Mouse (Mus musculus) cerebellum, adult 11-12 months (tissue): ENCODE results near the gene Angptl7.
A peak's percentile ranks its signal among the peaks of the same experiment; 100 is the strongest.

Experiments used
- DNase-seq: peaks from one replicate; pipeline ENCODE4 v3.0.0; 2022

Angptl7 gene

DNA sequence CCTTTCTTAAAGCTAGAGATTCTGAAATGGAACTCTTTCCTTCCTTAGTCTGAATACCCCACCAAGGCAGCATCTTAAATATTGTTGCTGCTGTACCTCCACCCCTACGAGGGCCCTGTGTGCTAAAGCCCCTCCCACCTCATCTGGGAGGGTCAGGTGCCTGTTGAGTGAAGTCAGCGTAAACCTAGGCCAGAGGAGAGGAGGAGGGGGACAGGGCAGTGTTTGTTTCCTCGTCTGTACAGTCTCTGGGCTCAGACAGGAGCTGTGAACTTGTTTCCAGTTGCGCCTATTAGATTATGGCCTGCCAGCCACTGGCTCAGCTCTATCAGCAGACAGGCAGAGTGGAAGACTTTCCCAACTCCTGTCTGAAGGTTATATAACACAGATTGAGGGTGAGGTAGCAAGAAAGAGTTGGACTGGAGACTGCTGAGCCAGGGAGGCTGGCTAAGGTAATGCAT, at the start of gene Angptl7:
Gene Angptl7, minus strand, starts transcription at position 51 of the 458 bp plus-strand sequence.
- no peak for DNase-seq

DNA sequence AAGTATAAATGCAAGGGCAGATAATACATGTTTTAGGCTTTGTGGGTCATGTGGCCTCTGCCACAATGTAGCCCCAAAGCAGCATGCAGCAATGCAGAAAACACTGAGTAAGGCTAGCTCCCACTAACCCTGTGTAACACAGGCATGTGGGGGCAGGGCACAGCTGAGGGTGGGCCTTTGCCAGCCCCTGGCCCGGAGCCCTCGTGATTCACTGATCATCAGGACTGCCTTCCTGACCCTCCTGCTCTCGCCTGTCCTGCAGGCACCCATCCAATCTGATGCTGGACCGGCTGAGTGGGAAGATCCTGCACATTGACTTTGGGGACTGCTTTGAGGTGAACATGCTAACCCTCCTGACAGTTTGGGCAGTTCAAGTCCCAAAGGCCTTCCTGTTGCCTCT, 48.8 kb upstream of the Angptl7 start:
- no peak for DNase-seq

DNA sequence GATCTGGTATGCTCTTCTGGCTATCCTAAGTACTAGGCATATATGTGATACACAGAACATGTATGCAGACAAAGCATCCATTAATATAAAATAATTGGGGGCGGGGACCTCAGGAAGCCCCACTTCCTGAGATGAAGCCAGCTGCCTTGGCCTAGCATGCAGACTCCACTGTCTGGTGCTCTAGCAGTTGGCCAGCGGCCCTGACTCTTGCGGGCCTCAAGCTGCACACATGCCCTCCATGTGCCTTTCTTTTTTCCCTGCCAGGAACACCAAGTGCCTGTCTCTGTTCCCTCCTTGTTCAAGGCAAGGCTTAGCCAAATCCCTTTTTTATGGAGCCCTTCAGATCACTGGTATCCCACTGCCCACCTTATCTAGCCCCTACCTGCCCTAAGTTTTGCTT, 35.6 kb upstream of the Angptl7 start:
- DNase-seq = peak; percentile 22

DNA sequence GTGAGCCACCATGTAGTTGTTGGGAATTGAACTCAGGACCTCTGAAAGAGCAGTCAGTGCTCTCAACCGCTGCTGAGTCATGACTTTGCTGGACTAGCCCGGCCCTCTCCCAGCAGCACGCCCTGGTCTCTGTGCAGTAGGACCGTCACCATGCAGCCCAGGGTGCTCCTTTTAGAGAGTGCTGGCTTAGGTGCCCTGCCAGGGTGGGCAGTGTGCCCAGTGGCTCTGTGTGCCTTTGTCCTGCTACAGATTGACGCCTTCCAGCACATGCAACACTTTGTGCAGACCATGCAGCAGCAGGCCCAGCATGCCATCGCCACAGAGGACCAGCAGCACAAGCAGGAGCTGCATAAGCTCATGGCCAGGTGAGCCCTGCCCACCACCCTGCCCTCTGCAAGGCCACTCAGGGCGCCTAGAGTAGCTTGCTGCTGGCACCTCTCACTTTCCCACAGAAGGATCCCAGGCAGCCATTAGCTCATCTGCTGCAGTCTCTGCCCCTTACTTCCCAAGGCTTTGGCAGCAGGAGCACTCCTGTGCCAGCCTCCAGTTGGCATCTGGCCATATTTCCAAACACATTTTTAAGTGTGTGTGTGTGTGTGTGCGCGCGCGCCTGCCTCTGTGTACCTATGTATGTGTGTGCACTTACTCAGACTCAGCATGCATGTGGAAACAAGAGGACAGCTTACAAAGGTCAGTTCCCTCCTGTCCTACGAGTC, 33.5 kb upstream of the Angptl7 start:
- DNase-seq = peak; percentile 49

GRCm38 (mm10) chr4:148532516-148532915, 32.3 kb upstream of the Angptl7 start:
- no peak for DNase-seq

- peak; percentile 25 for DNase-seq
Observed at GRCm38 (mm10) chr4:148531341-148531740, 31.1 kb upstream of the Angptl7 start.

- DNase-seq = no peak
Observed at GRCm38 (mm10) chr4:148530778-148531177, 30.5 kb upstream of the Angptl7 start.

- DNase-seq = no peak
Observed at GRCm38 (mm10) chr4:148530351-148530750, 30.1 kb upstream of the Angptl7 start.

GRCm38 (mm10) chr4:148527158-148527910, 27.1 kb upstream of the Angptl7 start:
- no peak for DNase-seq

DNA sequence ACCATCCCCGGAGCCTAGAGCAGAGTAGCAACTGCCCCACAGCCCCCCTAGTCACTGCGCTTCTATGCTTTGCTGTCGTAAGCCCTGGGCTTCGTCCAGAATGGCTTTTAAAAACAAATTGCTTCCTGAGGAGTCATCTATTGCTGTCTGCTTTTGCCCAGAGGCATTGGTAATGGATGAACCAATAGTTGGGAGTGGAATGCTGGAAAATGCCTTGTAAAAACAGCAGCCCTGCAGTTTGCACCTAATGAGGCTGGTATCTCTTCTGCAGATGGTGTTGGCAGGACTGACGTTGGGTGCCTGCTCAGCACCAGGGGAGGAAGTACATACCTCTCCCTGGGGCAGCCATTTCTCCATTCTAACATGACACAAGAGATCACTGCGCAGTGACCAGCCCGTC, 23.3 kb upstream of the Angptl7 start:
- no peak for DNase-seq

DNA sequence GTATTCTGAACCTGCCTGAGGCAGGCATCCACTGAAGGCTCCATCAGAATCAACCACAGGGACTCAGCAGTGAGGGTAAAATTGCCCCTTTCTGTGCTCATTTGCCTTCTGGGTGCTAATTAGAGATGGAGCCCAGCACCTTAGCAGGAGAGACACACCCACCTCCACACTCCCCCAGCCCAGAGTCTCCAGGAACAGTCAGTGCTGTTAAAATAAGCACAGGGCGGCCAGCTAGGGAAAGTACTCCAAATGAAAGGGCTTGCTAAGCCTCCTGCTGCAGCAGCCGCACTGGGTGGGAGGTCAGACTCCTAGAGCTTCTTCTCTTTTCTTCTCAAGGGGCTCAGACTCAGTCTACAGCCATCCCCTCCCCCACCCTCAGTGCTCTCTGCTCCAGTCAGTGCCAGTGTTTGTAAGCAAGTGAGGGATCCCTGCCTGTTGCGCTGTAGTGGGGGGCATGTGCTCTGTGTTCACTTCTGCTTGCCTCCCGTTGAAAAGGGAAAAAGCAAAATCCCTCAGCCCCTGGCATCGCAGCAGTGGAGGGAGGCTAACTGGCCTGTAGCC, 18.1 kb upstream of the Angptl7 start:
- DNase-seq = no peak

- DNase-seq = no peak
Observed at GRCm38 (mm10) chr4:148517809-148518208, 17.5 kb upstream of the Angptl7 start.

- no peak for DNase-seq
Observed at GRCm38 (mm10) chr4:148515313-148515712, 15.1 kb upstream of the Angptl7 start.

- no peak for DNase-seq
Observed at GRCm38 (mm10) chr4:148513021-148513559, 12.8 kb upstream of the Angptl7 start.

GRCm38 (mm10) chr4:148511334-148511733, 11.1 kb upstream of the Angptl7 start:
- DNase-seq = no peak

- DNase-seq = no peak
Observed at GRCm38 (mm10) chr4:148510691-148511090, 10.4 kb upstream of the Angptl7 start.

- no peak for DNase-seq
Observed at GRCm38 (mm10) chr4:148509450-148510084, 9.3 kb upstream of the Angptl7 start.

DNA sequence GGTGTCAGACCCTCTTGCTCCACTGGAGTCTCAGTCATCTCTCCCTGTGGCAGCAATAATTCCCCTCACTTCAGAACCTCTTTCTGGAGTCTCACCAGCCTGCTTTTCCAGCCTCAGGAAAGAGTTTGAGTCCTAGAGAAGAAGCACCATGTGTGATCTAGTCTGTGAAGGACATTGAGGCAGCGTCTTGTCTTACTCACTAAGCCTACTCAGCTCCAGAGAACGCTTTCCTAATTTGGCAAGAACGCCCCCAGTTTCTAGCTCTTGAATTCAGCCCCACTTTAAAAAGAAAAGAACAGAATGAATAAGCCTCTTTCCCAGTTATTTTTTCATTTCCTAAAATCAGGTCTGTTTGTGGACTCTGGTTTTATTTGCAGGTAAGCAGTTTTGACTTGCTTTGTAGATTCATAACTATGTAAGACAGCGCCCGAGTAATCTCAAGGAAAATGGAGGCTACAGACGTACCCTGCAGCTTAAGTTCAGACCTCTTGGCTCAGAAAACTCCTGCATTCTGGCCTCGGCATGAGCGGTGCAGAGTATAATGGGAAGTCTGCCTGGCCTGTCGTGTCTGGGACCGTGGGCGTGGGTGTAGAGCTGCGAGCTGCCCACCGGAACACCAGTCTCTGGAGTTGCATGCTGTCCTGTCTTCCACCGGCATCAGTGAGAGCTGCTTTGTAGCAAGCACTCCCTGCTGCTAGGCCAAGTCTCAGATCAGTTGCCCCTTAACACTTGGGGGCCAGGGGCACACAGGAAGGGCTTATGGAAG, 8.0 kb upstream of the Angptl7 start:
- DNase-seq = no peak

DNA sequence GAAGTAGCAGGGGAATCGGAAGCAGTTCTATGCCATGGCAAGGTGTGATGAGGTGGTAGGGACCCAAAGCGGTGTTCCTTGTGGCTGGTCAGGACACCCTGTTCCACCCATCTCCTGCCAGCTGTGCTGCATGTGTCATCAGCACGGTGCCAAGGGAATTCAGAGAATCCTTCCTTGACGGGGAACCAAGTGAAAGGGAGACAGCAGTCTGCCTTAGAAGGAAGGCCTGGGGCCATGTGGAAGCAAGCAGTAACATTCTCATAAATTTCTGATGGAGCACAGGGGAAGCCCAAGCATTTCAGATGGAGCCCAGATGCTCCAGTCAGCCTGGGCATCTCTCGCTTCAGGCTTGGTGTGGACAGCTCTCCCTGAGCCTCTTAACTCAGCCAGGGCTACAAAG, 7.3 kb upstream of the Angptl7 start:
- DNase-seq = no peak

- peak; percentile 47 for DNase-seq
Observed at GRCm38 (mm10) chr4:148504497-148504959, 4.3 kb upstream of the Angptl7 start.

- DNase-seq = peak; percentile 82
Observed at GRCm38 (mm10) chr4:148495874-148496689, 4.2 kb downstream of the Angptl7 start.
